Mouse (Mus musculus) large intestine, adult 2 months (tissue): ENCODE measurements around the gene Rgp1. TPM values are rescaled to one million over a fixed set of nuclear protein-coding genes. Genes with fewer than 3 reads are reported as not detected.
"Not testable (repeated sequence)": the region's sequence is repeated elsewhere in the genome, so short reads cannot be mapped to it uniquely, and the experiment has no call there.

Source experiments
- DNase-seq: peaks from one replicate; pipeline ENCODE4 v3.0.0-alpha.2; 2012; ENCODE audit warnings: low read depth, low spot score
- WGBS: fragments of 180-500 bp; shearing (Covaris S2); methylation state at CpG from one replicate; pipeline ENCODE4 v1.1.7; 2018; 5-methylcytosine and 5-hydroxymethylcytosine counted together
- polyA plus RNA-seq: library from polyadenylated mRNA; depleted of rRNA; stranded (reverse); fragments of >200 nt; gene quantifications from 2 replicates; pipeline ENCODE4 v1.2.3, GENCODE M21; 2012

Rgp1 gene
- polyA plus RNA-seq, 1 experiment: 25.9 TPM

DNA sequence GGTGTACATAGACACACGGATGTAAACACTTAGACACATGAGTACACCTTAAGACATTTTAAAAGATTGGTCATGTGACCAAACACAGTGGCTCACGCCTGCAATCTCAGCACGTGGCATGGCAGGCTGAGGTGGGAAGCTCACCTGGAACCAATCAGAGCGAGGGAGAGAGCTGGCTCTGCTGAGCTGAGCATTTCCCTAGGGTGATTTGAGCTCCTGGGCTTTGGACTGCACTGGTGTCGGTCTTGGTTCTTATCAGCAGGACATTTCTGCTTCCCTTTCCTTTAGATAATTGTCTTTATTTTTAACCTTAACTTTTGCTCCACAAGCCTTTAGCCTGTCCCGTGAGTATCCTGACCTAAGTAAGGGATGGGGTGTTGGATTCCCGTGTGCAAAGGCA, 9.2 kb downstream of the Rgp1 start:
- DNase-seq: no peak
- 43% methylated on average over 7 of the region's 7 CpGs for WGBS

DNA sequence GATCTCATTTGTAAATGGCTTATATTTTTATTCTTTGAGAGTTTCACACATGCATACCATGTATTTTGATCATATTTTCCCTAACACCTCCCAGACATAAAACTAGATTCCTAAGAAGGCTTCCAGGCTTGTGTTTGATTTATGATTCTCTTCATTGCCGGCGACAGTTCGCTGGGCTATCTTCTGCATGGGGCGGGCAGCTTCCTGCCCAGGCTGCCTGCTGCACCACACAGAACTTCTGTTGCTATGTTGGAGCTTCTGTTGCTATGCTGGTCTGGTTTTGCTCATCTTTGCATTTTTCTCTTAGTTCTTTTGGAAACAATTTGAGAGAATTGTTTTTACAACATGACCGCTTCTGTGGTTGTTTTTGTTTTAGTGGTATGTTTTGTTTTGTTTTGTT, 13.0 kb downstream of the Rgp1 start:
- no peak for DNase-seq
- 45% methylated on average over 5 of the region's 5 CpGs for WGBS

DNA sequence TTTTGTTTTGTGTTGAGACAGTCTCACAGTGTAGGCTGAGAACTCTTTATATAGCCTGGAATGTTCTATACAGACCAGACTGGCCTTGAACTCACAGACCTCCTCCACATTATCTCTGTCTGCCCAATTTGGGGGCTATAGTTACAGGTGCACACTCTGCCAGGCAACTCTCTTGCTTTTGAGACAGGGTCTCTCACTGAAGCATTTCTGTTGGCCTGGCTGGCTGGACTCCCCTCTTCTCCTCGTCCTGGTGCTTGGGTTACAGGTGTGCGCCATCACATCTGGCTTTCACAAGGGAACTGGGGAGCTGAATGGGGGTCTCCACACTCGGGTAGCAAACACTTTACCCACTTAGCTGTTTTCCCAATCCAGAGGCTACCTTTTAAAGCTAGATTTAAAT, 13.4 kb downstream of the Rgp1 start:
- 87% methylated on average over 3 of the region's 3 CpGs for WGBS
- no peak for DNase-seq

DNA sequence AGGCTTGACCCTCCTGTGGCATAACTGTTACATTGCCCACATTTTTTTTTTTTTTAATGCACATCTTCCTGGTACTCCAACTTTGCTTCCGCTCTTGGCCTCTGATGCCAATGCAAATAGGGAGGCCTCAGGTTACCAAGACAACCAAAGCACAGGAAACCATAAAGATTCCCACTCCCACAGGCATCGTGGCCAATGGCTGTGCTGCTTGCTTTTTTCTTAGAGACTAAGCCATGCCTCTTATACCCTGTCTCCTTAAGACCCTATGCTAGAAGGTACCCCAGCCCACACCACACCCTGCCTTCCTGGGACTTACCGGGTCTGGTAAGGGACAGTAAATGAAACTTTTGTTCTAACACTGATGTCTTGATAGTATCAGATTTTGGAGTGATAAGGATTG, 14.9 kb downstream of the Rgp1 start:
- 26% methylated on average over 3 of the region's 3 CpGs for WGBS

DNA sequence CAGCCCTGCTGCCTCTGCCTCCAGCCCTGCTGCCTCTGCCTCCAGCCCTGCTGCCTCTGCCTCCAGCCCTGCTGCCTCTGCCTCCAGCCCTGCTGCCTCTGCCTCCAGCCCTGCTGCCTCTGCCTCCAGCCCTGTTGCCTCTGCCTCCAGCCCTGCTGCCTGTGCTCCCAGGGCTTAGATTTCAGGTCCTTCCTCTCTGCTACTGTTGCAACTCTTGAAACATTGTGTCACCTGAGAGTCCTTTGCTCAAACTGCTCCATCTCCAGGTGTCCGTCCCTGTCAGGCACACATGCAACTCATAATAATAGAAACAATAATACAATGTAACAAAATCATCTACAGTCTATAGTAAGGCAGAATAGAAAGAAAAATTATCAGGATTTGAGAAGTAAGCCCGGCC, 18.1 kb downstream of the Rgp1 start:
- 86% methylated on average over 2 of the region's 2 CpGs for WGBS
- DNase-seq: not testable (repeated sequence)

More for the DNA sequence above, 14.9 kb downstream of the Rgp1 start:
- no peak for DNase-seq

DNA sequence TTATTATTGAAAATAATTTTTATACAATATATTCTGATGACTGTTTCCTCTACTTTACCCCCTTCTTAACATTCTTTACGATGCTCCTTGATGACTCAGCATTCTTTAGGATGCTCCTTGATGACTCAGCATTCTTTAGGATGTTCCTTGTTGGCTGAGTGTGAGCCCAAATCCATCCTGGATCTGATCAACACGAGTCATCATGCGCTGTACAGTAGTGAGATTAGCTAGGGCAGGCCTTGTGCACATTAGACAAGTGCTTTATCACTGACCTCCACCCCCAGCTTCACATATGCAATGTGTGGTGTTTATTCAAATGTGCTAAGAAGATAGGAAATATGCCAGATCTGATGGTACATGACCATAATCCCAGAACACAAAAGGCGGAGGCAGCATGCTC, 19.7 kb downstream of the Rgp1 start:
- no peak for DNase-seq
- WGBS: 71% methylated on average over 4 of the region's 4 CpGs

DNA sequence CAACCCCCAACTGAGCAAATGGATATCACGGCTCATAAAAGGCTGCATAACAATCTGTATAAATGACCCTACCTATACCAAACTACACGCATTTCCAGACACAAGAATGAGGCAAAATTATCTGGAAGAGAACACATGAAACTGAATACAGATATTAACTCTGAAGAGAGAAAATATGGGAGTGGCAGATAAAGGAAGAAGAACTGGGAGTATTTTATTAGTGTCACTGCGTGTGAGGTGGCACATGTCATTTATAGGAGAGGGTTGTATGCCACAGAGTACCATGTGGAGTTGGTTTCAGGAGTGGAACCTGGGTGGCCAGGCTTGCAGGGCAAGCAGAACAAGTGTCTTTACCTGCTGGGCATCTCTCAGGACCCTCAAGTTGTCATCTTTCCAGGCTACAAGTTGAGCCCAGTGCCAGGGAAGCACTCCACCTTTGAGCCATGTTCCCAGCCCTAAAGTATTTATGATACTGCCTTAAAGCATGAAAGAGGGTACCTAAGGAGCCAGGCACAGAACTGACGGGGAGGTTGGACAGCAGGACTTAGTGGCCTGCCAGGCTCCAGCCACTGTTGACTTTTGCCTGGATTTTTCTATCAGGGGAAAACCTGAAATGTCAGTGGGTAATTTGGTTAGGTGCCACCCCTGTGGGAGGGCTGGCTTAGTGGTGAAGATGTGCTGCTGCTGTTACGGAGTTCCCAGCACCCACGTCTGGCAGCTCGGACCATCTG, 20.3 kb downstream of the Rgp1 start:
- DNase-seq: no peak
- 60% methylated on average over 7 of the region's 7 CpGs for WGBS

DNA sequence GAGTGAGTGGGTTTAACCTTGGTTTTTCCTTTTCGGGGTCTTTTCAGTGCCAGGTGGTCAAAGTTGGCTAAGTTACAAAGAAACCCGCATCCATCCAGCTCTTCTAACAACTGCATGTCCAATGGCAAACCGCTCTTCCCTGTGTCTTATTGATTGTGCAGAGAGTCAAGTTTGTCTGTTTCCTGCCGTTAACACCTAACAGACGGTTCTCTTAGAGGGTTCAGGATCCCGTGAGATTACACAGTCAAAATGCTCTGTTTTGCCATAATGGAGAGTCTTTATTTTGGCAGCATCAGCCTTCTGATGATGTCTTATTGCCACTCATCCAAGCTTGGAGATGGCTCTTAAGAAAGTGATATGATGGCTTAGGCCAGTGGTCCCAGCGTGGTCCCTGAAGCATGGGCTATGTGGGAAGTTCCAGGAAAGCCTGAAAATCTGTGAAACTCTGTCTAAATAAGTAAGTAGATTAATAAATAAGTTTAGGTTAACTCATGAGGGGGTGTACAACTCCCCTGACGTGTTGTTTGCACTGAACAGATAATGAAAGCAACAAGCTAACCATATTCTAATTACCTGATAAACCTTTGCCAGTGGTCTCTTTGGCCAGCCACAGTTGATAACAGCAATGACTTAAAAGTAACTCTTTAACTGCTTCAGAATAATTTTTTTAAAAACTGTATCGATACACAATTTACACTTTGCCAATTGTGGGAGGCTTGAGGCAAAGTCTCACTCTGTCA, 21.9 kb downstream of the Rgp1 start:
- no peak for DNase-seq
- WGBS: 78% methylated on average over 9 of the region's 9 CpGs

DNA sequence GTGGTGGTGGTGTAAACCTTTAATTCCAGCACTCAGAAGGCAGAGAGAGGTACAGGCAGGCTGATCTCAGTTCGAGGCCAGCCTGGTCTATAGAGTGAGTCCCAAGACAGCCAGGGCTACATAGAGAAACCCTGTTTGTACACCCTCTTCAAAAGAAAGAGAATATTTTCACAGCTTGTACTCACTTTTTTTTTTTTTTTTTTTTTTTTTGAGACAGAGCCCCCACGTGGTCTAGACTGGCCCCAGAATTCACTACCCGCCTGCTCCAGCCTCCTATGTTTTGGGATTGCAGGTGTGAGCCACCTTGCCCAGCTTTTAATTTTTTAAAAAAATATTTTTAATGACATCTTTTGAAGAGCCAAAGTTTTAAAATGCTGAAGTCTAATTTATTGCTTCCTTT, 25.6 kb downstream of the Rgp1 start:
- WGBS: 64% methylated on average over 3 of the region's 3 CpGs

DNA sequence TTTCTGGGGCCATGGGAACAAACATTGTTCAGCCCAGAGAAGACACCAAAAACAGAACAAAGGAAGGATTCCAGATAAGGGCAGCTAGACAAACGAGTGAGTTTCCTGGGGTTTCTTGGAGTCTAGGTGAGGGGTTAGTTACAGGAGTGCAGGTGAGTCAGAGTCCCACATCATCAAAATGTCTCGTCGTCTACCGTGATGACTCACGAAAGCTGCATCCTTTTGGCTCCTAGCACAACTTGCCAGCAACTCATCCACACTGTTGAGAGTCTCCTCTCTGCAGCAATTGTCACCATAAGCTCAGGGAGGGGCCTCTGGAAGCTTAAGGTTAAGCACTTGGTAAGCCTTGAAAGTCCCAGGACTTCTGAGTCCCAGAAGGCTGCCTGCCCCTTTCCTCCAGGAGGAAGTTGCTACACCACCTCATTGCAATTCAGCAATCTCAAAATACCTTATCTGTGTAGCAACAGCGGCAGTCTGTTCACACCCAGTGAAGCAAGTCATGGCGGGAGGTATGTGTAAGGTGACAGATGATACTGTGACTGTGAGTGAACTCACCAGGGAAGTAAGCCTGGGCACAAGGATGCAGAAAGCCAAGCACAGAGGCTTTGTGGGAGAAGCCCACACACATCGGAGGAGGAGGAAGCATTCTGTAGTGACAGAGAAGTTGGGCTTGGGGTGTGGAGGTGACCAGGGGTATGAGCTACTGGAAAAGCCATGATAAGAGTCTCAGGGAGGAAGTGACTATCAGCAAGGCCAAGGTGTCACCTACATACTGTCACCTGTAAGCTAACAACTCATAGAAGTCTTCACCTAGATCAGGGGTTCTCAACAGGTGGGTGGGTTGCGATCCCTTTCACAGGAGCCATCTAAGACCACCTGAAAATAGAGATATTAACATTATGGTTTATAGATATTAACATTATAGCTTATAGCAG, 26.5 kb downstream of the Rgp1 start:
- 47% methylated on average over 9 of the region's 9 CpGs for WGBS
- DNase-seq: no peak

More for the DNA sequence above, 25.6 kb downstream of the Rgp1 start:
- DNase-seq: no peak

DNA sequence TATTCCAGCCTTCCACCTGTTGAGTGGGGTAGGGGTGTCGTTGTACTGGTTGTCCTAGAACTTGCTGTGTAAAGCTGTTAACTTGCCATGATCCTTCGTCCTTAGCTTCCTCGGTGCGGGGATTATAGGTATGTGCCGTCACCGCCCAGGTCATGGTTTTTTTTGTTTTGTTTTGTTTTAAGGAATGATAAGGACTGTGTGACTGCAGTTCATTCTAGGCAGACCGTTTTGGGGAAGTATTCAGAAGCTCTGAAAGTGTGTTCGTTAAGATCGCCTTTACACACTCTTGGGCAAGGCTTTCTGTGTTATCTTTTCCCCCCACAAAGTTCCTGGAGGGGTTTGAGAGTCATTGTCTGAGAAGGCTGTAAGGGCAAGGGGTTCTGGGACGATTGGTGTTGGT, 34.0 kb downstream of the Rgp1 start:
- DNase-seq: no peak
- 35% methylated on average over 10 of the region's 10 CpGs for WGBS

DNA sequence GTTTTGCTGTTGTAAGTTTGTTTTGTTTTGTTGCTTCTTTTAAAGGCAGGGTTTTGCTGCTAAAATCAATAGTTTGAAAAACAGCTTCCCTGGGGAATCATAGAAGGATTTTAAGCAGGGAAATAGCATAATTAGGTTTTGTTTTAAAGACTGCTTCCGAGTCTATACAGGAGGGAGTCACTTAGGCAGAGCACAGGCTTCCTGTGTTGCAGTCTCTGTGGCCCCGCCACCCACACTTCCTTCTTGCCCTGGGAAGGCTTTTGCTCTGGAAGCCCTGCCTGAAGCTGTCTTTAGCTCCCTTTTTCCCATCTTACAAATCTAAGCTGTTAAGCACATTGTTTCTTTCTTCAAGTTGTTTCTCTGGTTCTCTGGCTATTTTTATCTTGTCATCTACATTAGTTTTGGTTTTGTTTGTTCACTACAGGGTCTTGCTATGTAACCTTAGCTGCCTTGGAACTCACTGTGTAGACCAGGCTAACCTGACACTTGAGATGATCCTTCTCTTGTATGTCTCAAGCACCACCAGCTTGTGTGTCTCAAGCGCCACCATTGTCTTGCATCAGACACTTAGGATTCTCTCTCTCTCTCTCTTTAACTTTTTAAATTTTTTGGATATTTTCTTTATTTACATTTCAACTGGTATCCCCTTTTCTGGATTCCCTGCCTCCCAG, 34.7 kb downstream of the Rgp1 start:
- no peak for DNase-seq
- 60% methylated on average over 3 of the region's 3 CpGs for WGBS

DNA sequence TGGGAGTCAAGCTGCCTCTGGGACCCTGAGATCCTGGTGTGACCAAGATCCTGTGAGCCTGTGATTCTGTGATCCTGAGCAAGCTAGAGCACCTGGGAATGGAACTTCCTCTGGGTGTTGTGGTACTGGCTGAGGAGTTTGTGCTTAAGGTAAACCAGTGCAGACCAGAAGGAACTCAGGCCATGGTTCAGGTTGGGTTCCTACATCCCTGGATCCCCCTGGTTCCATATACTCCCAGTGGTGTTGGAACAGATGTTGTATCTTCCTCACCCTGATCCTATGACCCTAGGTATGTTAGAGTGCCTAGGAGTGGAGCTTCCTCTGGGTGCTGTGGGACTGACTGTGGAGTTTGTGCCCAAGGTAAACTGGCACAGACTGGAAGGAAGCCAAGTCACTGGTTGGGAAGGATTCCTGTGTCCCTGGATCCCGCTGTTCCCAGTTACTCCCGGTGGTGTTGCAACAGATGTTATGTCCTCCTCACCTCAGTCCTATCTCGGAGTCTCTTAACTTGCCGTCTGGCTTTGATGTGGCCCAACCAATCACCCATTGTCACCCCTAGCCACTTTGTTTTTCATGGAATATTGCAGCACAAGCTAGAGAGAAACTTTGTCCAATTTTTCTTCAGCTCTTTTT, 41.7 kb downstream of the Rgp1 start:
- 63% methylated on average over 4 of the region's 4 CpGs for WGBS
- DNase-seq: no peak

DNA sequence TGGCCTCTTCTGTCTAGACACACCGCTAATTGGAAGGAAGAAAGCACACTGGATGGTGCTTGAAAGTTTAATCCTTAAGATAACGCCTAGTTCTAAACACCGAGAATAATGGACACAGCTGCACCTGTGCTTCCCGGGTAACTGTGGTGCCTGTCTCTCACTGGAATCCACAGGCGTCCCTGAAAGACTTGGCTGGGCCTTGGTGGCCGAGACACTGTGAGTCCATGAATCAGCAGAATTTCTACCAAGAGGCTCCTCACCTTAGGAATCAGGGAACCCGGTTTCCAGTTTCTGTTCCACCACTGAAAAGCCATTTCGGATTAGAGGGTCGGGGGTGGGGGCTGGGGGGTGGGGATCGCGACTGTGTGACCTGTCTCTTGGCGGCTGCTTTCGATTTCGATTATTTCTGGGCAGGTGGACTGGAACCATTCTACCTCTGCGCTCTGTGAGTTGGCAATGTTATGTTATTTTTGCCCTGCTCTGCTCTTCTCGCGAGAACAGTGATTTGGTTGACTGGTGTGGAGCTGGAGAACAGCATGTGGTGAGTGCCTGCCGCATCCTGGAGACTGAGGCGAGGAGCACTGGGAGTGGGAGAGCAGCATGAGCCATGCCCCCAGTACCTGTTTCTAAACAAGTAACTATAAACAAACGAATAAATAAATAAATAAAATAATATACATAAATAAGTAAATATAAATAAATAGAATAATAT, 50.7 kb downstream of the Rgp1 start:
- 58% methylated on average over 20 of the region's 20 CpGs for WGBS
- no peak for DNase-seq

DNA sequence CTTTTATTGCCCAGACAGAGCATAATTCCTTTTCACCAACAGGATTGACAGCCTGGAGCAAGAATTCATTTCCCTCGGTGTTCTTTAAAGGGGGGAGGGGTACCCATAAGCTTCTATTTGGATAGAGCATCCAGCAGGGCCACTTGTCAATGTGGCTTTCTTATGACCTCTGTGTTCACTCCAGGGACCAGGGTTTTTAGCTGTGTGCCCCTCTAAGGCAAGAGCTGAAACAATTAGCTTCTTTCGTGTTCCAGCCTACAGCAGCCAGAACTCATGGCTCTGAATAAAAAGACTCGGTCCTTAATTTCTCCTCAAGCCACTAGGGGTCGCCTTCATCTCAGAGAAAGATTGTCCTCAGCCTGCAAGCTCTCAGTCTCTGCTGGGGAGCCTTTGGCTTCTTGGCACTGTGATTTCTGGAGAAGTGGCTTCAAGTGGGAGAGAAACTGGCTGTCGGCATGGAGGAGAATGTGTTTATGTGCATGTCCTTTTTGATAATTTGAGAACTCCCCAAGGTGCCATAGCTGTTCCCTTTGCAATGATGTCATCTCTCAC, 51.6 kb downstream of the Rgp1 start:
- WGBS: 3% methylated on average over 5 of the region's 5 CpGs

DNA sequence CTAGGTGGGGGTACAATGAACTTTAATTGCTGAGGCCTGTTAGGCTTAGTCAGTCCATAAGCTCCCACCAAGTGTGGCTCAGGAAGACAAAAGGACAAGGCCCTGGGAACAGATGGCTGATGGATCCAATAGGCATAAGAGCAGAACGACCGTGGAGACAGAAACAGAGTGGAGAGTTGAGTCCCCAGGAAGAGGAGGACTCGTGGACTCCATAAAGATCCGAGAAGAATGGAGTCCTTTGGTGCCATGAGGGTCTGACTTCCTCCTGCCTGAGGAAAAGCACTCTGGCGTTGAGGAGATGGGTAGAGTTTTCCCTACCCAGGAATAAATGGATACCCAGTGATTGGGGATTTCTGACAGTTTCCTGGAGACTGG, 52.1 kb downstream of the Rgp1 start:
- DNase-seq: no peak
- 42% methylated on average over 5 of the region's 5 CpGs for whole genome bisulfite sequencing

More for the DNA sequence above, 51.6 kb downstream of the Rgp1 start:
- peak; percentile 60 for DNase-seq

DNA sequence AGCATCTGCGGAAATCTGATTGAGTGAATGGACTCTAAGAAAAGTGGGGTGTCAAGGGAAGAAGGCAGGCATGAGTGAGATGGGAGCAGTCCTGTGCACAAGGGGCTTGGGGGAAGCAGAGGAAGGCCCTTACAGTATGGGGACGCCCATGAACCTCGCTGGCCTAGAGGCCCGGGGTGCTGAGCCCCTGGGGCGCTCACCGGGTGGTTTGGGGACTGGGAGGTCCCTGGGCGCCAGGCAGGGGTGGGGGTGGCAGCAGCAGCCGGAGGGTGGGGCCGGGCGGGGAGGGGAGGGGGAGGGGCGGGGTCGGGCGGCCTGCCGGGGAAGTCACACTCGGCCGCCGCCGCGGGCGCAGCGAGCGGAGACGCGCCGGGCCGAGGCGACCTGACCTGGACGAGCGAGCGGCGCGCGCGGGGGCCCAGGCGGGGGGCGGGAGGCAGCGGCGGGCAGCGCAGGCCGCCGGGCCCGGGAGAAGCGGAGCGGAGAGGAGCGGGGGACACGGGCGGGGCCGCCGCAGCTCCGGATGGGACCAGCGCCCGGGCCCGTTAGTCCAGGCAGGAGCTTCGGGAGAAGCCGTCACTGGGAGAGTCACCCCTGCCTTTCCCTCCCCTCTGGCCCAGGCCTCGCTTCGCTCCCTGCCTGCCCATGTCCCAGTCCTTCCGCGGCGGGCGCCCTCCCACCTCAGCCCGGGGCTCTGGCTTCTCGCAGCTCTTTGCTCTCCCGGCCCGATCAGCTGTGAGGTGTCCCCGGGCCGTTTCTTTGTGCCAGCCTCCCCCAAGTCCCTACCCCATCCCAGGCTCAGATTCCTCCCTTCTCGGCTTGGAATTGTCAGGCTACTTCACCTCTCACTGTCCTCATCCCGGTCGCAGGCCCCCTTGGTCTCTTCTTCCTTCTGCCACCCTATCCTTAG, 52.8 kb downstream of the Rgp1 start, which contains the start of gene Npr2:
Gene Npr2, plus strand, starts transcription at position 890 of the 910 bp plus-strand sequence.
- DNase-seq: no peak
- WGBS: 4% methylated on average over 55 of the region's 70 CpGs
